Mouse (Mus musculus) heart, postnatal 0 days (tissue): ENCODE measurements around the gene Hyou1.
"Not testable (repeated sequence)": the region's sequence is repeated elsewhere in the genome, so short reads cannot be mapped to it uniquely, and the experiment has no call there.

ENCODE experiments used
- CTCF ChIP-seq: IDR thresholded peaks from 2 replicates; pipeline ENCODE4 v1.5.1; 2016; ENCODE audit warnings: antibody characterized with exemption, control low read depth, low read depth
- EP300 ChIP-seq: IDR thresholded peaks from 2 replicates; pipeline ENCODE4 v1.6.1; 2016; ENCODE audit warnings: antibody characterized with exemption, low read depth

- TF ChIP-seq CTCF, EP300: not testable (repeated sequence)
Measured at GRCm38 (mm10) chr9:44336513-44336912, 42.8 kb upstream of the Hyou1 start.
